Mouse (Mus musculus) heart, postnatal 0 days (tissue): Measurements from ENCODE around the gene Pcnx2.

Experiments used
- CTCF ChIP-seq: IDR thresholded peaks from 2 replicates; pipeline ENCODE4 v1.5.1; 2016; ENCODE audit warnings: antibody characterized with exemption, control low read depth, low read depth
- EP300 ChIP-seq: IDR thresholded peaks from 2 replicates; pipeline ENCODE4 v1.6.1; 2016; ENCODE audit warnings: antibody characterized with exemption, low read depth

GRCm38 (mm10) chr8:125845281-125845680 is 52.8 kb downstream of the Pcnx2 start:
- TF ChIP-seq EP300 (no peak), CTCF (no peak)
